Mouse (Mus musculus) MEL (cell line): ENCODE measurements at regions not wholly inside any gene's neighbourhood (a gene's known extent, or its start where the extent isn't known, plus 50 kb on each side); places are given as distances from the start of the nearest gene placed in this dataset.

Experiments
- CHD2 ChIP-seq: IDR thresholded peaks from 2 replicates; pipeline ENCODE4 v1.6.1; 2011; ENCODE audit warnings: low read length, improper control_type of control experiment
- CTCF ChIP-seq, 3 experiments: IDR thresholded peaks in 2 of 3; conservative IDR thresholded peaks in 1 of 3; 2 replicates each; pipeline ENCODE4 v1.5.1; 2011 to 2012; ENCODE audit warnings: low read length in 3 of 3, low read depth in 2 of 3, mild to moderate bottlenecking in 2 of 3, improper control_type of control experiment in 1 of 3, inconsistent platforms in 1 of 3, mixed read lengths in 1 of 3, moderate library complexity in 1 of 3; ENCODE audit not compliant: control insufficient read depth in 1 of 3, insufficient read depth in 1 of 3, poor library complexity in 1 of 3, severe bottlenecking in 1 of 3
- E2F4 ChIP-seq: IDR thresholded peaks from 2 replicates; pipeline ENCODE4 v1.6.1; 2011; ENCODE audit warnings: low read depth, low read length, improper control_type of control experiment, borderline replicate concordance
- MAZ ChIP-seq: IDR thresholded peaks from 2 replicates; pipeline ENCODE4 v1.6.1; 2012; ENCODE audit warnings: low read depth, mild to moderate bottlenecking, inconsistent platforms, low read length, improper control_type of control experiment
- RCOR1 ChIP-seq: IDR thresholded peaks from 2 replicates; pipeline ENCODE4 v1.6.1; 2012; ENCODE audit warnings: low read depth, mild to moderate bottlenecking, inconsistent platforms, low read length, improper control_type of control experiment
- SIN3A ChIP-seq: IDR thresholded peaks from 2 replicates; pipeline ENCODE4 v1.6.1; 2012; ENCODE audit warnings: low read length, improper control_type of control experiment, inconsistent platforms
- ZNF384 ChIP-seq: IDR thresholded peaks from 2 replicates; pipeline ENCODE4 v1.6.1; 2012; ENCODE audit warnings: low read depth, mild to moderate bottlenecking, inconsistent platforms, low read length, improper control_type of control experiment

GRCm38 (mm10) chr16:93311644-93312043 is 292.2 kb downstream of the Setd4 start:
- TF ChIP-seq CTCF (IDR thresholded peaks at IDR 0.05 in 2 of 3, conservative IDR thresholded peaks at IDR 0.05 in 1 of 3; ENCODE audit: control insufficient read depth in 1 of 3, insufficient read depth in 1 of 3, low read depth in 2 of 3, low read length in 3 of 3, poor library complexity in 1 of 3, severe bottlenecking in 1 of 3) (no peak), MAZ (no peak), SIN3A (no peak), CHD2 (no peak), RCOR1 (no peak), E2F4 (no peak), ZNF384 (no peak)
